Mouse (Mus musculus) brain, embryonic 14.5 days (tissue): Measurements from ENCODE around the gene Cep72. TPM values are rescaled to one million over a fixed set of nuclear protein-coding genes. Genes with fewer than 3 reads are reported as not detected.
"Not testable (repeated sequence)": the region's sequence is repeated elsewhere in the genome, so short reads cannot be mapped to it uniquely, and the experiment has no call there.

Source experiments
- DNase-seq: peaks from one replicate; pipeline ENCODE4 v3.0.0-alpha.2; 2011; ENCODE audit warnings: low read depth
- CTCF ChIP-seq: fragments of 200-500 bp; IDR thresholded peaks from 2 replicates; pipeline ENCODE4 v1.5.1; 2012; ENCODE audit warnings: inconsistent platforms, mild to moderate bottlenecking, moderate library complexity, borderline replicate concordance; ENCODE audit not compliant: insufficient read depth, insufficient read length; ENCODE audit errors: extremely low read depth
- POLR2A ChIP-seq: fragments of 200-500 bp; IDR thresholded peaks from 2 replicates; pipeline ENCODE4 v1.6.1; 2012; ENCODE audit warnings: mild to moderate bottlenecking, inconsistent platforms, borderline replicate concordance; ENCODE audit not compliant: poor library complexity, insufficient read depth, insufficient read length, severe bottlenecking; ENCODE audit errors: extremely low read depth
- polyA plus RNA-seq: library from polyadenylated mRNA; depleted of rRNA; stranded (reverse); fragments of >200 nt; gene quantifications from 2 replicates; pipeline ENCODE4 v1.2.3, GENCODE M21; 2012; rRNA removed

The Cep72 gene
- 9.1 and 12.1 TPM in 2 replicates for polyA plus RNA-seq

GRCm38 (mm10) chr13:74061613-74062377 lies at the start of gene Cep72:
TSS of gene Cep72 (minus strand) at chr13:74062299.
- TF ChIP-seq POLR2A (peak; percentile 45; the same call in 1 of the 2 replicates), CTCF (no peak)
- peak; percentile 95 for DNase-seq

- TF ChIP-seq POLR2A (no peak), CTCF (no peak)
- DNase-seq: no peak
Measured at GRCm38 (mm10) chr13:74107410-74107809, 45.3 kb upstream of the Cep72 start.

- no peak for TF ChIP-seq POLR2A
- DNase-seq: no peak
Measured at GRCm38 (mm10) chr13:74104417-74104816, 42.3 kb upstream of the Cep72 start.

GRCm38 (mm10) chr13:74102831-74103582 lies 40.9 kb upstream of the Cep72 start:
- DNase-seq: no peak
- no peak for TF ChIP-seq CTCF
- TF ChIP-seq POLR2A: no peak

- no peak for TF ChIP-seq CTCF
- no peak for TF ChIP-seq POLR2A
- no peak for DNase-seq
Measured at GRCm38 (mm10) chr13:74102108-74102830, 40.2 kb upstream of the Cep72 start.

GRCm38 (mm10) chr13:74098913-74099312 lies 36.8 kb upstream of the Cep72 start:
- TF ChIP-seq POLR2A (no peak), CTCF (no peak)
- no peak for DNase-seq

- peak; percentile 76 for DNase-seq
- peak; percentile 73 for TF ChIP-seq CTCF
- no peak for TF ChIP-seq POLR2A
Measured at GRCm38 (mm10) chr13:74096715-74097363, 34.7 kb upstream of the Cep72 start.

GRCm38 (mm10) chr13:74095936-74096335 lies 33.8 kb upstream of the Cep72 start:
- TF ChIP-seq POLR2A (no peak), CTCF (no peak)
- DNase-seq: no peak

GRCm38 (mm10) chr13:74090265-74090664 lies 28.2 kb upstream of the Cep72 start:
- DNase-seq: no peak
- no peak for TF ChIP-seq CTCF
- TF ChIP-seq POLR2A: no peak

GRCm38 (mm10) chr13:74073369-74073768 lies 11.3 kb upstream of the Cep72 start:
- TF ChIP-seq CTCF (no peak), POLR2A (no peak)
- no peak for DNase-seq

GRCm38 (mm10) chr13:74071714-74072113 lies 9.6 kb upstream of the Cep72 start:
- no peak for TF ChIP-seq POLR2A
- no peak for TF ChIP-seq CTCF
- DNase-seq: no peak

- DNase-seq: not testable (repeated sequence)
Measured at GRCm38 (mm10) chr13:74071244-74071643, 9.1 kb upstream of the Cep72 start.

- no peak for DNase-seq
- TF ChIP-seq CTCF (no peak), POLR2A (no peak)
Measured at GRCm38 (mm10) chr13:74066576-74066975, 4.5 kb upstream of the Cep72 start.
